Mouse (Mus musculus) thymus, adult 2 months (tissue): Measurements from ENCODE around the gene Fsip1.

Experiments
- CTCF ChIP-seq: fragments of 200-500 bp; IDR thresholded peaks from 2 replicates; pipeline ENCODE4 v1.5.1; 2012; ENCODE audit warnings: mild to moderate bottlenecking, control low read depth, low read length, moderate library complexity, borderline replicate concordance; ENCODE audit not compliant: control insufficient read depth, poor library complexity, insufficient read depth; ENCODE audit errors: extremely low read depth
- POLR2A ChIP-seq: fragments of 200-500 bp; IDR thresholded peaks from 2 replicates; pipeline ENCODE4 v1.6.1; 2012; ENCODE audit warnings: mild to moderate bottlenecking, low read length, control low read depth, moderate library complexity; ENCODE audit not compliant: control insufficient read depth, poor library complexity, insufficient read depth; ENCODE audit errors: extremely low read depth

DNA sequence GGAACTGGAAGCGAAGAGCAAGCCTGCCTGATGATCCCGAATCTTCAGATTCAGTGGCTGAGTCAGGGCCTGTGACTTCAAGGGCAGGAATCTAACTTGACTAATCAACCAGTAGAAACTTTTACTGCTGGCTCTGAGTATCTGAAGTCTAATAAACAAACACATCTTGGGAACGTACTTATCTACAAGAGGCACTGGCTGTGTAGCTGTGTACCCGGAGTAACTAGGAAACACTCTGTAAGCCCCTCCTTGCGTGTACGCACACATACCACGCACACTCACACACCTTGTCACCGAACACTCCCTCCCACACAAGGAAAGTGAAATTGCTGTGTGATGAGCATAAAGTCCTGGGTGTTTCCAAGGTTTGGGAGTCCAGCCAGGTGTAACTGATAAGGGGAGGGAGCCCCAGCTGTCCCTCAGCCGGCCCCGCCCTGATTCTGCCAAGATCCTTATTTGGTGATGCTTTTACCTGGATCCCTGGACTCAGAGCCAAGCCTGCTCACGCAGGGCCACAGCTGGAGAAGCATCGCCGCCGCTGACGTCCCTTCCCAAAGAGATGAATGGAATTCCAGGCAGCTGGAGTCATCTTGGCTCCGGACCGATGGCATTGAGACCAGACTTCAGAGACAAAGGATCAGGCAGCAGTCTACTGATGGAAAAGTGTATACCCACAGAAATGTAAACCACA lies 146.4 kb downstream of the Fsip1 start:
- TF ChIP-seq POLR2A (no peak), CTCF (no peak)
